Comparison of ENCODE assay signal across 22 mouse cellular contexts in the genomic region with DNA sequence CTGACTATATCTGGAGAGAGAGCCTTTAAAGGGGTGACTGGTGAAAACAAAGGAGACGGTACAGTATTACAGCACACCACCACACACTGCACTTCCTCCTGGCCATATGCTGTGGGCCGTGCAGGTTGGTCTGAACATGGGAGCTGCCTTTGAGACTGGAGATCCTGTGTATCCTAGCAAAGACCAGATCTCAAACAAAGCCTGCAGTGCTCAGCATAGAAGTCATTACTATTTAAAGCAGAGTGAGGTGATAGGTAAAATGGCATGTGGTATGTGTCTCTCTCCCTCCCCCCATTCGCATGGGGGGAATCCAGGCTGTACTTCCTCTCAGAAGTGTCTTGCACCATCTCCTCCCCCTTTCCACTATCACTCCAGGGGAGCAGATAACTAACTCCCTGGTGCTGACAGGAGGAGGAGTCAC. TPM values are rescaled to one million over a fixed set of nuclear protein-coding genes. Genes with fewer than 3 reads are reported as not detected.
A peak's percentile ranks its signal among the peaks of the same experiment; 100 is the strongest.
DNase-seq lines count a peak whose midpoint lies in the region; ATAC-seq and TF ChIP-seq lines count a peak whose summit lies in the region.
"Had no signal": no experiment of that assay in that cellular context is flagged by ENCODE, and none has a peak within 500 bp of the region (broad histone marks: within the 10 kb centered on the region; RNA-seq: fewer than 3 reads in every experiment).

No protein-coding gene starts in this region.

- no peak overlapping the region for H3K9ac ChIP-seq in heart, embryonic 11.5 days (ENCODE audit: low read depth, low read length)
- H3K9ac ChIP-seq in heart, adult 2 months (ENCODE audit: low read depth, low read length): no peak overlapping the region
- no peak overlapping the region for H3K9ac ChIP-seq in stomach, postnatal 0 days (ENCODE audit: low read length)
- H3K9ac ChIP-seq in midbrain, embryonic 16.5 days (ENCODE audit: low read depth, low read length): no peak overlapping the region
- H3K9ac ChIP-seq: forebrain, embryonic 13.5 days; limb, embryonic 15.5 days; midbrain, embryonic 12.5 days had no signal

- H3K9me3 ChIP-seq in heart, embryonic 11.5 days (replicated peaks; ENCODE audit: control insufficient read depth, low read length): 0 out of 2 replicates have a peak, but pooled peaks cover 4% of the 10 kb centered on the region
- no peaks in the 10 kb centered on the region for H3K9me3 ChIP-seq in stomach, postnatal 0 days (ENCODE audit: control insufficient read depth, low read length)
- no peaks in the 10 kb centered on the region; the same call in 1 of the 2 replicates for H3K9me3 ChIP-seq in midbrain, embryonic 16.5 days (replicated peaks; ENCODE audit: control insufficient read depth, low read length, poor library complexity, severe bottlenecking)
- H3K9me3 ChIP-seq: forebrain, embryonic 13.5 days; hindbrain, embryonic 10.5 days; limb, embryonic 15.5 days had no signal

- TF ChIP-seq POLR2A in heart, adult 2 months (IDR thresholded peaks at IDR 0.05; ENCODE audit: insufficient read depth, low read depth, low read length): no peak

- no peak overlapping the region for H3K4me3 ChIP-seq in heart, embryonic 11.5 days (ENCODE audit: low read depth, low read length)
- no peak overlapping the region for H3K4me3 ChIP-seq in heart, adult 2 months
- H3K4me3 ChIP-seq in stomach, postnatal 0 days (ENCODE audit: low read depth, low read length): no peak overlapping the region
- no peak overlapping the region for H3K4me3 ChIP-seq in midbrain, embryonic 16.5 days (ENCODE audit: low read depth, low read length)
- H3K4me3 ChIP-seq: erythroblast, embryonic 14.5 days; forebrain, embryonic 13.5 days; hindbrain, embryonic 10.5 days; limb, embryonic 15.5 days; midbrain, embryonic 12.5 days had no signal

- no peak for DNase-seq in heart, adult 2 months
- DNase-seq in heart, postnatal 4 days: peak; percentile 25
- no peak for DNase-seq in heart, adult 9 months (ENCODE audit: low spot score in 2 of 2)
- DNase-seq in stomach, postnatal 0 days (ENCODE audit: low spot score): no peak
- no peak for DNase-seq in MN1 (ENCODE audit: low spot score)
- DNase-seq: adrenal gland, adult 8-10 months; cerebellum, adult 9-10 months; lung, adult 2 months; lung, postnatal 36 days; thymus, postnatal 36 days had no signal

- no peak overlapping the region for H3K4me2 ChIP-seq in heart, embryonic 11.5 days
- no peak overlapping the region for H3K4me2 ChIP-seq in stomach, postnatal 0 days (replicated peaks; ENCODE audit: low read depth)
- H3K4me2 ChIP-seq in midbrain, embryonic 16.5 days (ENCODE audit: low read length): no peak overlapping the region
- H3K4me2 ChIP-seq: forebrain, embryonic 13.5 days; limb, embryonic 15.5 days; midbrain, embryonic 12.5 days had no signal

- intact Hi-C loops in heart, adult 2 months (cut with DNase I): no loop called here

- H3K27me3 ChIP-seq in heart, embryonic 11.5 days (ENCODE audit: control insufficient read depth, insufficient read depth, low read length): no peaks in the 10 kb centered on the region
- no peaks in the 10 kb centered on the region for H3K27me3 ChIP-seq in heart, adult 2 months (ENCODE audit: control insufficient read depth, insufficient read depth, low read length)
- no peaks in the 10 kb centered on the region for H3K27me3 ChIP-seq in stomach, postnatal 0 days (ENCODE audit: control insufficient read depth, insufficient read depth, low read length)
- no peaks in the 10 kb centered on the region for H3K27me3 ChIP-seq in midbrain, embryonic 16.5 days (ENCODE audit: control insufficient read depth, insufficient read depth, low read depth, low read length)
- H3K27me3 ChIP-seq: limb, embryonic 15.5 days; Patski had no signal

- peak; percentile 56; the same call in 1 of the 2 replicates for ATAC-seq in heart, embryonic 11.5 days (replicated peaks; ENCODE audit: insufficient number of reproducible peaks, low FRiP score, low TSS enrichment)
- peak; percentile 53 to 87 for ATAC-seq in hematopoietic stem cell, adult 5-6 weeks (replicated peaks in 1 of 2; ENCODE audit: insufficient read depth in 1 of 2, low FRiP score in 2 of 2, low TSS enrichment in 1 of 2, low read depth in 1 of 2, poor library complexity in 2 of 2, severe bottlenecking in 2 of 2)
- 0 out of 2 replicates have a peak, but pooled peaks have one; percentile 13 for ATAC-seq in stomach, postnatal 0 days (ENCODE audit: low FRiP score, low TSS enrichment)
- no peak for ATAC-seq in midbrain, embryonic 16.5 days
- ATAC-seq: forebrain, embryonic 13.5 days; hindbrain, postnatal 0 days; intestine, postnatal 0 days; Patski had no signal

- no peaks in the 10 kb centered on the region for H3K79me2 ChIP-seq in heart, adult 2 months (replicated peaks; ENCODE audit: control insufficient read depth, insufficient read depth, low read length)

- TF ChIP-seq CTCF in heart, adult 2 months (IDR thresholded peaks at IDR 0.05): no peak
- TF ChIP-seq CTCF in stomach, postnatal 0 days (IDR thresholded peaks at IDR 0.05; ENCODE audit: low read depth): no peak

- H3K4me1 ChIP-seq in heart, embryonic 11.5 days (ENCODE audit: control insufficient read depth, insufficient read depth, low read length): peaks cover 6% of the 10 kb centered on the region; the same call in 1 of the 2 replicates
- H3K4me1 ChIP-seq in heart, adult 2 months (ENCODE audit: control insufficient read depth, insufficient read depth, low read length): no peaks in the 10 kb centered on the region
- peaks cover under 1% of the 10 kb centered on the region; the same call in 1 of the 2 replicates for H3K4me1 ChIP-seq in stomach, postnatal 0 days (replicated peaks; ENCODE audit: control insufficient read depth, insufficient read depth)
- H3K4me1 ChIP-seq in midbrain, embryonic 16.5 days (ENCODE audit: control insufficient read depth, insufficient read depth, low read length): no peaks in the 10 kb centered on the region
- H3K4me1 ChIP-seq: hindbrain, embryonic 10.5 days had no signal

- no peak for TF ChIP-seq EP300 in heart, adult 2 months (IDR thresholded peaks at IDR 0.05; ENCODE audit: insufficient read depth, low read depth, low read length)
- no peak for TF ChIP-seq EP300 in stomach, postnatal 0 days (optimal IDR thresholded peaks at IDR 0.05)

- peak overlapping the region; percentile 84 for H3K27ac ChIP-seq in heart, embryonic 11.5 days (ENCODE audit: low read depth, low read length)
- H3K27ac ChIP-seq in heart, adult 2 months: no peak overlapping the region
- no peak overlapping the region for H3K27ac ChIP-seq in stomach, postnatal 0 days (replicated peaks)
- no peak overlapping the region for H3K27ac ChIP-seq in midbrain, embryonic 16.5 days (ENCODE audit: low read length)
- H3K27ac ChIP-seq: forebrain, embryonic 13.5 days; hindbrain, embryonic 10.5 days; hindbrain, postnatal 0 days; kidney, postnatal 0 days; limb, embryonic 15.5 days; midbrain, embryonic 12.5 days had no signal

- 49% methylated on average over 3 of the region's 3 CpGs for WGBS in heart, embryonic 11.5 days (ENCODE audit: insufficient replicate concordance)
- WGBS in heart, adult 2 months: 48% methylated on average over 3 of the region's 3 CpGs
- WGBS in stomach, postnatal 0 days: 68% methylated on average over 3 of the region's 3 CpGs
- 84% methylated on average over 3 of the region's 3 CpGs for WGBS in midbrain, embryonic 16.5 days

- H3K36me3 ChIP-seq in heart, embryonic 11.5 days (ENCODE audit: control insufficient read depth, insufficient read depth, low read length): no peaks in the 10 kb centered on the region
- H3K36me3 ChIP-seq in heart, adult 2 months (ENCODE audit: control insufficient read depth, insufficient read depth, low read length): no peaks in the 10 kb centered on the region
- no peaks in the 10 kb centered on the region for H3K36me3 ChIP-seq in stomach, postnatal 0 days (ENCODE audit: control insufficient read depth, insufficient read depth, low read length)
- no peaks in the 10 kb centered on the region for H3K36me3 ChIP-seq in midbrain, embryonic 16.5 days (ENCODE audit: control insufficient read depth, insufficient read depth, low read length)
- H3K36me3 ChIP-seq: hindbrain, embryonic 10.5 days; limb, embryonic 15.5 days; midbrain, embryonic 12.5 days had no signal

RNA-seq across cellular contexts. Expression of a gene that starts 38.3 kb away (rescaled TPM):
- polyA plus RNA-seq in heart, embryonic 11.5 days (2014; fragmentation: Nextera tagmentation; extraction: Ambion mirVana): 6.7 and 8.8 TPM in 2 replicates
- 10 to 100 TPM; 24.0 to 27.1 TPM for total RNA-seq in heart, adult 2 months (2021)
- polyA plus RNA-seq in heart, adult 2 months (2012; rRNA removed): 30.6 and 41.7 TPM in 2 replicates
- total RNA-seq in heart, postnatal 4 days (2021): 10 to 100 TPM in 1 of 2 experiments, 1 to 10 TPM in 1; 9.9 to 12.2 TPM
- total RNA-seq in hematopoietic stem cell, adult 5-6 weeks (2017): 1.9 and 2.1 TPM in 2 replicates
- polyA plus RNA-seq in stomach, postnatal 0 days (2015; fragmentation: Nextera tagmentation; extraction: Ambion mirVana): 8.1 and 9.1 TPM in 2 replicates
- polyA plus RNA-seq in midbrain, embryonic 16.5 days (2015; fragmentation: Nextera tagmentation; extraction: Ambion mirVana): 1.1 and 1.5 TPM in 2 replicates
